Mouse (Mus musculus): ENCODE measurements around the gene Ptpra.
"Not testable (repeated sequence)": the region's sequence is repeated elsewhere in the genome, so short reads cannot be mapped to it uniquely, and the experiment has no call there.

GRCm38 (mm10) chr2:130511616-130512015 is 61.5 kb downstream of the Ptpra start:
- not testable (repeated sequence) for TF ChIP-seq EP300 (IDR thresholded peaks at IDR 0.05; ENCODE audit: insufficient read depth, low read depth, low read length); POLR2A (IDR thresholded peaks at IDR 0.05; ENCODE audit: insufficient read depth, low read length); CTCF (IDR thresholded peaks at IDR 0.05; ENCODE audit: low read depth, low read length)

Measured in ES-Bruce4 (cell line).